Mouse (Mus musculus): Measurements from ENCODE around the gene Usp44.

Gene Usp44

DNA sequence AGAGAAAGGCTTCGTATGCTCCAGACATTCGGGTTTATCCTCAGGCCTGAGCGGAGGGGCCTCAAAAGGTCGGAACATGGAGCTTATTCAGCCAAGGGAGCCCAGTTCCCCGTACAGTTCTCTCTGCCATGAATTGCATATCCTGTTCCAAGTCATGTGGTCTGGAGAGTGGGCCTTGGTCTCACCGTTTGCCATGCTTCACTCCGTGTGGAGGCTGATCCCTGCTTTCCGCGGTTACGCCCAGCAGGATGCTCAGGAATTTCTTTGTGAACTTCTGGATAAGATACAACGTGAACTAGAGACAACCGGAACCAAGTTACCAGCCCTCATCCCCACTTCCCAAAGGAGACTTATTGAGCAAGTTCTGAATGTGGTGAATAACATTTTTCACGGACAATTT lies 15.4 kb downstream of the Usp44 start:
- no peak for DNase-seq (ENCODE audit: low spot score)

DNA sequence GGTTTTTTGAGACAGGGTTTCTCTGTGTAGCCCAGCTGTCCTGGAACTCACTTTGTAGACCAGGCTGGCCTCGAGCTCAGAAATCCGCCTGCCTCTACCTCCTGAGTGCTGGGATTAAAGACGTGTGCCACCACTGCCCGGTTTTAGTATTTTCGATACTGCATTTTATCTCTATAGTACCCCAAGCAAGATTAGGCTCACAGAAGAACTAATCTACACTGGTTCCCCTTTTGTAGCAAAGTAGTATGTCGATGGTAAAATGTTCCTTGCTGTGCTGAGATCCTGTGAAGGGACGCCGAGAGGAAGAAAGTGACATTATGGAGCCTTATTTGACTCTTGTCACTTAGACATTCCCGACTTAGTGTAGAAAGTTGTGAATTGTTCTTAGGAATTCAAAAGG lies 23.8 kb downstream of the Usp44 start:
- no peak for DNase-seq (ENCODE audit: low spot score)

- DNase-seq (ENCODE audit: low spot score), result no peak
These were observed 24.7 kb downstream of the Usp44 start for GRCm38 (mm10) chr10:93856095-93856494.

GRCm38 (mm10) chr10:93868401-93868800 lies 37.0 kb downstream of the Usp44 start:
- no peak for DNase-seq (ENCODE audit: low spot score)

GRCm38 (mm10) chr10:93868886-93869285 lies 37.5 kb downstream of the Usp44 start:
- DNase-seq (ENCODE audit: low spot score), result no peak

- no peak for DNase-seq (ENCODE audit: low spot score)
These were observed 45.4 kb downstream of the Usp44 start for GRCm38 (mm10) chr10:93876772-93877171.

- no peak for DNase-seq (ENCODE audit: low spot score)
These were observed 47.4 kb downstream of the Usp44 start for GRCm38 (mm10) chr10:93878732-93879131.

DNA sequence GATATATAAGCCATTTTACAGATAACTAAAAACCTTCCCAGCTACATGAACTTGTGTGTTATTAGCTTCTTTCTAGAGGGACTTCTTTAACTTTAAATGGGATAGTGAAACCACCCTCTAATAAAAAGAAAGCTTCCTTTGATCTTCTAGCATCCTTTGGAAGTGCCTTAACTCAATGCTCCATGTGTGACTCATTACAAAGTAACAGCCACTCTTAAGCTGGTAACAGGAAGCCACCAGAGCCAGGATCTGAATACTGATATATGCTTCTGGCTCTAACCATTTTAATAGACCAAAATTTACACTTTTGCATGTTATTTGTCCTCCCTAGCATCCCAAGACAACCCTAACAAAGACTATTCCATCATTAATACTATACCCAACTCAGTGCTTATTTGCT lies 50.6 kb downstream of the Usp44 start:
- no peak for DNase-seq (ENCODE audit: low spot score)

DNA sequence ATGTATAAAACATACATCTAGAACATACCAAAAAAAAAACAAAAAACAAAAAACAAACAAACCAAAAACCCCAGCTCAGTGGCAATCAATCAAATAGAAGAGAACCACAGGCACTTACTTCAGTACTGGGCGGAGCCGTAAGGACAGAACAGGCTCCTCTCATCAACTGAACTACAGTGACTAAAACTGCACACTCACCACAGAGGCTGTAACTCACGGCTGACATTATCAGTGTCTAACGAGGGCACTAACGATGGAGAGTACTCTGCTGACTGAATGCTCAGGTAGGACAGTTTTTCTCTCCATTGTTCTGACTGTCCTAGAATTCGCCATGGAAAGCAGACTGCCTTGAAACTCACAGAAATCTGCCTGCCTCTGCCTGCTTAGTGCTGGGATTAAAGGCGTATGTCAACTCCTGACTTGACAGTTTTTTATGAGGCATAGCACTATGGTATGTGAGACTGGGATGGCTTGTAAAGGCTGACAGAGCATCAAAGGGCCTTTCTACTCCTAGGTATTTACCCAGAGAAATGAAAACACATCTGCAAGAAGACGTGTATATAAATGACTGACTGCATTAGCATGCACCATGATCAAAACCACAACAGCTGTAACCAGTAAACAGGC lies 51.5 kb downstream of the Usp44 start:
- DNase-seq (ENCODE audit: low spot score), result no peak

- DNase-seq (ENCODE audit: low spot score), result no peak
These were observed 54.6 kb downstream of the Usp44 start for GRCm38 (mm10) chr10:93885839-93886477.

DNA sequence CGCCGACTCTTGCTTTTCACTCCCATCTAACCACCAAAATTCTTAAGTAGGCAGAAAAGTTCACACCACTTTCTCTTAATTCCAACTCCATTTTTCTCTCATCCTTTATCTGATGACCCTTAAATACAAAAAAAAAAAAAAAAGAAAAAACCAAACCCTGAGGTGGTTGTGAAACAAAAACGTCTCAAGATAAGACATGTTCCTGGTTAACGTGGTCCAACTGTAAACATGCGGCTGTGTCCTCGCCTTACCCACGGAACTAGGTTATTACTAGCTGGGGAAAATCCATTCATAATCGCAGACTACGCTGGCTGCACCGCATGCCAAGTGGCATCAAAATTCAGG lies 57.2 kb downstream of the Usp44 start:
- no peak for DNase-seq (ENCODE audit: low spot score)

GRCm38 (mm10) chr10:93888935-93889578 lies 57.7 kb downstream of the Usp44 start:
- no peak for DNase-seq (ENCODE audit: low spot score)

DNA sequence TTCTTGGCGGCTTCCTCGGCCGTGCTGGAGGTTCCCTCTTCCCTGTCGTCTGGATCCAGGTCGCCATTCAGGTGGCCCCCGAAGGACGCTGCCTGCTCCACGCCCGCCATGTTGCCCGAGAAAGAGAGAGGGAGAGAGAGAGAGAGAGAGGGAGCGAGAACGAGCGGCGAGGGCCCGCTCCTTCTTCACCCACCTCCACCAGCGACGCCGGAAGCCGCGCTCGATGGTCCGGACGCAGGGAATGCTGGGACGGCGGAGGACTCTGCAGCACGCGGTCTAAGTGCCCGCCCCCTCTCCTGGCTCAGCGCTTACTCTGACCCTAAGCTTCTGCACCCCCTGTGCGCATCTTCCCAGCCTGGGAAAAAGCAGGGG lies 58.2 kb downstream of the Usp44 start:
- DNase-seq (ENCODE audit: low spot score), result peak; percentile 32

- DNase-seq (ENCODE audit: low spot score), result peak; percentile 21
These were observed 58.6 kb downstream of the Usp44 start for GRCm38 (mm10) chr10:93889976-93890375.

GRCm38 (mm10) chr10:93890565-93890964 lies 59.2 kb downstream of the Usp44 start:
- DNase-seq (ENCODE audit: low spot score), result no peak

DNA sequence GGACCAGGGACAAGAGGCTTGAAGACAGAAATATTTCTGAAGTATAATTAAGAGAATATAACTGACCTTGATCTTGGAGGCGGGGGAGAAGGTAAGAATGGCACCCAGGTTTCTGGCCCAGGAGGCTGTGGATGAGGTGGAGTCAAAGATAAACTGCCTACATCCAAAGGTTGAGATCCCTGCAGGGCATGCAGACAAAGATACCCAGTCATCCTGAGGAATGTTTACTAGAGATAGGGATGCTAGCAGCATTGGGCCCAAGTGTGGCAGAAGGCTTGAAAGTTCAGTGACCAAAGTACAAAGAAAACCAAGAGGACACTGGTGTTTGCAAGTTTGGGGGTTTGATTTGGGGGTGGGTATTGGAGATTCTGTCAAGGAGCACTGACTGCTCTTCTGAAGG lies 59.7 kb downstream of the Usp44 start:
- no peak for DNase-seq (ENCODE audit: low spot score)

GRCm38 (mm10) chr10:93892551-93892950 lies 61.2 kb downstream of the Usp44 start:
- DNase-seq (ENCODE audit: low spot score), result no peak

DNA sequence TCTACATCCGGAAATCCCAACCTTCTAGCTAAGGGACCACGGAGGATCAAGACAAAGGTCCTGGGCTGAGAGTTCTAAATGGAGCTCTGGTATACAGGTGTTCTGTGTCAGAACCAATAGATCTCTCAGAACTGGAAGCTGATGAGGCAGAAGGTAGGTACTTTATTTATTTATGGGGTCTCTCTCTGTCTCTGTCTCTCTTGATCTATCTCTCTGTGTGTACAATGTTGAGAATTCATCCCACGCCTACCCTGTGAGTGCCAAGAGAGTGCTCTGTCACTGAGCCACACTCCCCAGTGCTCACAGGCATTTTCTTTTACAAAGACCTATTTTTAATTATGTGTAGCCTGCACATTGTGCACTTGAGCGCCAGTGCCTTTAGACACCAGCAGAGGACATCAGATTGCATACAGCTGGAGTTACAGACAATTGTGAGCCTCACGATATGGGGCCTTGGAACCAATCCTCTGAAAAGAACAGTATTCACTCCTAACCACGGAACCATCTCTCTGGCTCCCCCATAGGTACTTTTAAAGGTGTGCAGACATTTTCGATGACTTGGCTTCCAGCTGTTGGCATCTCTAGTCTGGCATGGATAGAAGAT lies 65.8 kb downstream of the Usp44 start, which contains the start of gene Metap2:
Gene Metap2, minus strand, starts transcription at position 51 of the 604 bp plus-strand sequence.
- DNase-seq (ENCODE audit: low spot score), result no peak

- no peak for DNase-seq (ENCODE audit: low spot score)
These were observed 67.9 kb downstream of the Usp44 start for GRCm38 (mm10) chr10:93899303-93899702.

DNA sequence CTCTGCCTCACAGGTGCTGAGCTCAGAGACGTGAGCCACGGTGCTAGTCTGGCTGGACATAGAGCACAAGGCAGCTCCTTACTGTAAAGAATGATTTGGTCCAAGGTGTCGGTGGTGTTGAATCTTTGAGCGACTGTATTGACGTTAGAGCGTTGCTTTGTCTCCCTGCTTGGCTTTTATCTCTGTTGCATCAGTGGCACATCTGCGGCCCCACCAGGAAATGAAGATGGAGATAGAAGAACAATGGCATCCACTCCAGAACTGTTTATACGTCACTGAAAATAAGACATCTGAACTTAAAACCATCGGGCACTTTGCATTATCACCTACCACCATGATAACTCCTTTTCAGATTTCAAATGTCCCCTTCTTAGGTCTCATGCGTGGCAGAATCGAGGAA lies 68.6 kb downstream of the Usp44 start:
- no peak for DNase-seq (ENCODE audit: low spot score)

DNA sequence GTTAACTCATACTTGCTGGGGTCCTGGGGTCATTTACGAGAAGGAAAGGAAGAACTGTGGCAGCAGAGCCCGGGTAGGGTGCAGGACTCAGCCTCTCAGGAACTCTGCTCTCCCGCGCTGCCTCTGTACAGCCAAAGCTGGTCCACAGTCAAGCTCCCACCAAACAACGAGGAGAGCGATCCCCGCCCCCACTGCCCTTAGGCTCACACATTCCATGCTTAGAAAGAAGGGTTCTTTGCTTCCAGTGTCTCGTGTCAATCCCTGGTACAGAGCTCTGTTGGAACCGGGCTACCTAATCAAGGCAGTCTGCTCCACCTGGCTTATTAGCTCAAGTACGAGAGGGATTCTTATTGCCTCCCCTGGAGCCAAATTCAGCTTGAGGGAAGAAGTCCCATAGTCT lies 76.0 kb downstream of the Usp44 start:
- no peak for DNase-seq (ENCODE audit: low spot score)

Data from layer of hippocampus, adult 9-10 months (tissue).